Mouse (Mus musculus) effector memory CD4-positive, alpha-beta T cell, adult 5 months (primary cell): ENCODE results near the gene Cldn3. TPM values are rescaled to one million over a fixed set of nuclear protein-coding genes. Genes with fewer than 3 reads are reported as not detected.

Source experiments
- polyA plus RNA-seq: library from polyadenylated mRNA; unstranded; fragments of 100-300 nt; shearing (Covaris generic); gene quantifications from one replicate; pipeline ENCODE4 v1.2.1, GENCODE M21; 2017

The Cldn3 gene
- polyA plus RNA-seq, result not detected

DNA sequence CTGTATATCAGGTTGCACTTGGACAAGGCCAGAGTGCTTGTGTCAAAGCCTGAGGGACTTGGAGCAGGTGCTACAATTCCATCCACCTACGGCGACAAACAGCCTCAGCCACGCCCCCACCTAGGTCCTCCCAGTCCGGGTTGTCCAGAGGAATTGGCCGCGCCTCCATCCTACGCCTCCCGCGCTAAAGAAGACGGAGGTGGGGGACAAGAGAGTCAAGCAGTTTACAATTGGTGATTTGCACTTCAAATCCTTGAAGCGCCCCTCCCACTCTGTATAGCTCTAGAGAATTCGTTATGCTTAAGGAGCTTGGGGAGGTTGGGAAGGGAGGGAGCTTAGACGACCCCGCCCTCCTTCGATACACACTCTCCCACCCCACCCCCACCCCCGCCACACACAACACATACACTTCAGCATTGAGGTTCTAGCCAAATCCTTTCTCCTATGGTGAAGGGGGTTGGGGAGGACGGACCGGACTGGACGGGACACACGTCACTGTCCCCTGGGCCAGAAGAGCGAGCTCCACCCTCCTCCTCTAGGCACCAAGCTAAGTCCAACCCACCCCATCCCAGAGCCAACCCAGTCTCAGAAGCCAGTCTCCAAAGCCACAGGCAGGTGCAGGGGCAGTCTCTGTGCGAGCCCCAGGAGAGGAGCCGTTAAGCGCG, at the start of gene Cldn3:
Cldn3 (plus strand) TSS at position 582 of the 665 bp plus-strand sequence.

DNA sequence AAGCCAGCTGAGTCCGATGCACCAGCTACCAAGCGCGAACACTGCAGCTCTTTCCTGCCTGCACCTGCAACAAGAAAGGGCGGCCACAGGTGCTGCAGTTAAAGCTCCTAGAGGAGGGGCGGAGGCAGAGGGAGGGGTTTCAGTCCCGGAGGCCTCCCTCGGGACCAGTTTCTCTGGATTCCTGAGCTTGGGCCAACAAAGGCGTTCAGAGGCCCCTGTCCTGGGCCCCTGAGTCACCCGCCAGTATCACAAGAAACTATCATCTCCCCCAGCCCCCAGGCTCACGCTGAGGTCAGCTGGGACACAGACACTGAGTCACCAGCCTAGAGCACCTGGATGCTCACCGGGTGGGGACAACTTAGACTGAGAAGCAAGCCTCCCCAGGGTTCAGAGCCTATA, 39.2 kb upstream of the Cldn3 start, which contains the start of gene Cldn4:
Cldn4 (minus strand) TSS at position 78 of the 399 bp plus-strand sequence.

DNA sequence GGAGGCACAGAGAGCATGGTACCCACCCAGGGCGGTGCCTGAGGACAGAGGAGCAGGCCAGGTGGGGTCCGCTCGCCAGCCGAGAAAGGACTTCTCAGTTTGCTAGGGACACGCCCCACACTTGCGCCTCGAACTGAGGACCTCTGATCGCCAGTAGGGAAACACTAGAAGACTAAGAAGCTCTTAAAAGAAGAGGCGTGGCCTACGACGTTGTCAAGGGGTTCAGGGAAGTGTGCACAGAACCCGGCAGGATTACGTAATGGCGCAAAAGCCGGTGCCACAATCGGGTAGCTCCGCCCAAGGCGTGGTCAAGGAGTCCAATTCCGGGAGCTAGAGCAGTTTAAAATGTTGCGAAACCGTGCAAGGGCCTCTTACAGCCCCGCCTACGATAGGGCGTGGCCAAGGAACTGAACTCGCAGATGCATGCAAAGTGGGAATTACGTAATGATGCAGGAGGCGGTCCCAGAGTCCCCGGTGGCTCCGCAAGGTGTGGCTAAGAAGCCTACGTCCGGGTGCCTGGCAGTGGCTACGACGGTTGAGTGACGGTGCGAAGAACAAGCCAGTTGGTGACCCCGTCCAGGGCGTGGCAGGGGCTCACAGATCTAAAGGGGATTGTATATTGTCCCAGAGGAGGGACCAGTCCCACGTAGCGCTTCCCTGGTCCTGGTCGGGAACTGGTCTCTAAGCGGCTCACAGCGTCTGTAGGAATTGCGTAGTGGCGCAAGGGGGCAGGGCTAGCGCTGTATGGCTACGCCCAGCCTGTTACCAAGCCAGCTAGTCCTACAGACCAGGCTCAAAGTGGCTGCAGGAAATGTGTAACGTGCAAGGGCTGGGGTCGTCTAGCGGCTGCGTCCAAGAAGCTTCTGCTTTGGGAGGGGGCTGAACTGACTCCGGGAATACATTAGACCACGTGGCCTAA, 22.9 kb downstream of the Cldn3 start, which contains the start of gene Abhd11:
Abhd11 (plus strand) TSS at position 482 of the 919 bp plus-strand sequence.

DNA sequence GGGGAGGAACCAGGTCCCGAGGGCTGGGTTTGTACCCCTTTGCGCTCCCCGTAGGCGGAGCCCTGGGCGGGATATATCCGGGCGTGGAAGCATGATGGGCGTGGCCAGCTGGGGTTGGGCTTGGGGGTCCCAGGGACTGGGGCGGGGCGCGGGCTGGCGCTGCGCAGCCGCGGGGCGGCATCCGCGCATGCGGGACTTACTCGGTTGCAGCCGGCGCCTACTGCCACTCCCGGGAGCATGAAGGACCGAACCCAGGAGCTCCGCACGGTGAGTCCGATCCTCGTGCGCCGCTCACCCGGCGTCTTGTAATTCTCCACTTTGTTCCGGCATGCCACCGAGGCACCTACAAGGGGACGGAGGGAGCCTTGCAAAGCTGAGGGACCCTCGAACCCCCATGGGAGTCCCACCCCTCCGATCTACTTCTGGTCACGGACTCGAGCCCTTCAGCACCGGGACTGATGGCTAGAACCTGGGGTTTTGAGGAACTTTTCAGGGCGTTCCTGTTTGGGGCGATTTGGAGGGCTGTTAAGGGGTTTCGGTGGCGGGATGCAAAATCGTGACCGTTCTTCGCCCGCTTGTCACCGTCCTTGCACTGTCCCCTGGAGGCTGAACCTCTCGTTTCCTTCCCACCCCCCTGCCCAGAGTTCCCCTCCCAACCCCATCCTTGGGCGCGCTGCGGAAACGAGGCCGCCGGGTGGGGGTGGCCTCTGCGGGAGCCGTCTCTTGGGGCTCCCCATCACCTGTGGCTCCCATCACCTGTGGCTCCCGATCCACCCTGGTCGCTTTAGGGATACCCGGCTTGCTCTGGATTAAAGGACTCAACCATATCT, 37.5 kb downstream of the Cldn3 start, which contains the start of gene Stx1a:
Stx1a (plus strand) TSS at position 139 of the 830 bp plus-strand sequence.

Other genes starting within 250 kb of the Cldn3 start
- gene Eln, start 238.9 kb upstream of the Cldn3 start, polyA plus RNA-seq, result not detected
- gene Tmem270, start 79.5 kb upstream of the Cldn3 start, polyA plus RNA-seq, result not detected
- not detected for gene Cldn13, start 70.7 kb upstream of the Cldn3 start, polyA plus RNA-seq
- gene Mettl27, start 53.8 kb upstream of the Cldn3 start, polyA plus RNA-seq, result 4.1 TPM
- not detected for gene Cldn4, start 39.3 kb upstream of the Cldn3 start, polyA plus RNA-seq
- 64.6 TPM for gene Abhd11, start 22.9 kb downstream of the Cldn3 start, polyA plus RNA-seq
- 4.2 TPM for gene Stx1a, start 37.3 kb downstream of the Cldn3 start, polyA plus RNA-seq
- gene Dnajc30, start 78.0 kb downstream of the Cldn3 start, polyA plus RNA-seq, result 9.6 TPM
- 86.6 TPM for gene Bud23, start 78.7 kb downstream of the Cldn3 start, polyA plus RNA-seq
- not detected for gene Vps37d, start 92.1 kb downstream of the Cldn3 start, polyA plus RNA-seq
- not detected for gene Mlxipl, start 103.7 kb downstream of the Cldn3 start, polyA plus RNA-seq
- gene Tbl2, start 163.4 kb downstream of the Cldn3 start, polyA plus RNA-seq, result 19.3 TPM
- gene Bcl7b, start 182.1 kb downstream of the Cldn3 start, polyA plus RNA-seq, result 121 TPM
- gene Baz1b, start 201.1 kb downstream of the Cldn3 start, polyA plus RNA-seq, result 44.1 TPM